Mouse (Mus musculus) megakaryocyte, embryonic 14.5 days (primary cell): ENCODE results near the gene Hdac8.

Experiments
- FLI1 ChIP-seq: IDR thresholded peaks from 2 replicates; pipeline ENCODE4 v1.6.1; 2012; ENCODE audit warnings: low read length, inconsistent platforms, mixed read lengths
- GATA1 ChIP-seq: IDR thresholded peaks from 3 replicates; pipeline ENCODE4 v1.6.1; 2012; ENCODE audit warnings: mixed read lengths, low read length, inconsistent platforms, borderline replicate concordance

DNA sequence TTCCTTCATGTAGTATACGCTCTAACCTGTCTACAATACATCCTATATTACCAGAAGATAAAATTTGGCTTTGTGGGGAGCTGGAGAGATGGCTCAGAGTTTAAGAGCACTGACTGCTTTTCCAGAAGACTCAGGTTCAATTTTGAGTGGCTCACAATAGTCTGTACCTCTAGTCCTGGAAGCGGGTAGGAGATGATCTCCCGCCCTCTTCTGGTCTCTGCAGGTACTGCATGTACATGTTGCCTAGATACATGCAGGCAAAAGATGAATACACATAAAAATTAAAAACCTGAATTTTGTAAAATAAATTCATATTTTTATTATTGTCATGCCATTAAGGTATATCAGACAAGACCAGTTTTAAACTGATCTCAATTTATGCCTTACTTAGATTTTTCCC lies 28.4 kb downstream of the Hdac8 start:
- no peak for TF ChIP-seq GATA1
- no peak for TF ChIP-seq FLI1
